Mouse (Mus musculus) left cerebral cortex, postnatal 25 days (tissue): Measurements from ENCODE around the gene Isg20. TPM values are rescaled to one million over a fixed set of nuclear protein-coding genes. Genes with fewer than 3 reads are reported as not detected.
A peak's percentile ranks its signal among the peaks of the same experiment; 100 is the strongest.

Source experiments
- DNase-seq, 2 experiments: peaks; one replicate each; pipeline ENCODE4 v3.0.0; 2022; ENCODE audit warnings: low spot score in 2 of 2, mixed read lengths in 1 of 2
- intact Hi-C: fragments of 180-260 bp; cut with DNase I; formaldehyde crosslinking; loops from one replicate; pipeline ENCODE4 v1.15.1; 2025
- total RNA-seq, 2 experiments: library from RNA; stranded (reverse); gene quantifications; 2 replicates each; pipeline ENCODE4 v1.2.3; 2021

The Isg20 gene
- total RNA-seq, 2 experiments from 2014 or later, result 0.44 to 1.4 TPM

DNA sequence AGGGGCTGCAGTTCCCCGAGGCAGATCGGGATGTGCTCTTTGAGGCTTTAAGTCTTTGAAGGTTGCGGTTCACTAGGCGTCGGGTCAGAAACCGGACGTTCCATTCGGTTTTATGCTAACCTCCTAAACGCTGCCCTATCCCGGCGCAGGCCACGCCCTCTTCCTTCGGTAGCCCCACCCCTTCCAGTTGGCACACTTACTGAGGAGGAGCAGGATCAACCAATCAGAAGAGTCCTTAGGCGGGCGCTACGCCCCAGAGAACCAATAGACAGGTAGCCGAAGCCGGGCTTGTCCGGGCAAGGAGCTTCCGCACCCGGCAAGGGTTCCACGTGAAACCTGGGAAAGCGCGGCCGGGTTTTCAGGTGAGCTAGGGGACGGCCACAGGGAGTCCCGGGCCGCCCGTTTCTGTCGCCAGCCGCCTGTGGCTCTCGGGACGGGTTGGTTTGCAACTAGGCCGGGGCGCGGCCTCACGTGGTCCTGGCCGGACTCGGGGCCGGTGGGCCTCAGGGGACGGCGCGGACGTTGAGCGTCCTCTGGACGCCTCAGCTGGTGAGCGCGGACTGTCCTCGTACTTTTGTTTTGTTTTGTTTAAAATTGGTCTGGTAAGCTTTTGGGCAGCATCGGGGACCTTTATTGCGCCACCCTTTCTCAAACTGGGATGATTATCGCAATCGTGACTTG is 17.4 kb upstream of the Isg20 start, which contains the start of gene Aen:
Aen (plus strand) TSS at position 202 of the 681 bp plus-strand sequence.
- intact Hi-C loops, result loop anchor here (10.0 kb wide), 1 partner anchor 459 kb away; no protein-coding TSS in a partner anchor
- DNase-seq, result peak; percentile 93 to 99

DNA sequence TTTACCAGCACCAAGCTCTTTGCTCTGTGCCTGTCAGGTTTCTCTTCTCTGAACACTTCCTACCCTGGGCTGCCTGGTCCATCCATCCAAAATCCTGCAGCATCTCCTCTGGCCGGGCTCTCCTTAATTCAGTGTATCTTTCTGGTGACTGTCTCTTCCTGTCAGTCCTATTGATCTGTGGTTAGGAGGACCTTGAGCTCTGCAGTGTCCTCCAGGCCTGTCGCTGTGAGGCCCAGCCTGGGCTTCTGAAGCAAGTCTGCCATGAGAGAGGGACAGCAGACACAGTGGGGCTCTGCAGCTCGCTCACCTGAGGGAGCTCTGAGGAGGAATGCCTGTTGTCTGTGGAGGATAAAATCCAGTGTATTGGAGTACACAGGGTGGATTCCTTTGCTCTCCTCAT is 15.7 kb upstream of the Isg20 start:
- no peak for DNase-seq
- intact Hi-C loops, result loop anchor here (10.0 kb wide), 1 partner anchor 457 kb away; no protein-coding TSS in a partner anchor

DNA sequence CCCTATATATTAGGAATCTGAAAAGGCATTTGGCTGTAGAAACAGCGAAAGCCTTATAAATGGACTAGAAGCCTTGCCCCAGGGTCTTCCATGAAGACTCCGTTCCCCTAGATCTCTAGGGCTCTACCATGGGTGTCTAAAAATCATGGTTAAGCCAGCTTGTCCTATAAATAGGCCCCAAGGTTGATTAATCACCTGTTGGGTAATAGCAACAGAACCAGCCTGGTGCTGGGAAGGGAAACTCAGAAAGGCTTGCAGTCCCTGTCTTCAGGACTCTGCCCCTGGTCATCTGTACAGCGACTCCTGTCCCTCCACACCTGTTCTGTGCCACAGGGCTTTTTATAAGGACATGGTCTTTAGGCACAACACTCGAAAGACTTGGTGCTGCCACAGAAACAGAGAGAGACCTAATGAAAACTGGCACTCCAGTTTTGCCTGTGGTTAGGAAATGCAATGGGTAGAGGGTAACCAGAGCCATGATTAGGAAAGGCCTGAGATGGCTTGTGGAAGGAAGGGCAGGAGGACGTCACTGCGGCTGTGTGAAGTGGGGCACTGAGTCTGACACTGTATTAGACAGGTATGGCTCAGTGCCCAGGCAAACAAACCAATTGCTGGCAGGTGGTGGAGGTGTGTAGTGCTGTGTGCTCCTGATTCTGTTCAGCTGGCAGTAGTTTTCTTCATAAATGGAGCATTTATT is 9.9 kb upstream of the Isg20 start:
- no peak for DNase-seq
- intact Hi-C loops, result no loop called here

DNA sequence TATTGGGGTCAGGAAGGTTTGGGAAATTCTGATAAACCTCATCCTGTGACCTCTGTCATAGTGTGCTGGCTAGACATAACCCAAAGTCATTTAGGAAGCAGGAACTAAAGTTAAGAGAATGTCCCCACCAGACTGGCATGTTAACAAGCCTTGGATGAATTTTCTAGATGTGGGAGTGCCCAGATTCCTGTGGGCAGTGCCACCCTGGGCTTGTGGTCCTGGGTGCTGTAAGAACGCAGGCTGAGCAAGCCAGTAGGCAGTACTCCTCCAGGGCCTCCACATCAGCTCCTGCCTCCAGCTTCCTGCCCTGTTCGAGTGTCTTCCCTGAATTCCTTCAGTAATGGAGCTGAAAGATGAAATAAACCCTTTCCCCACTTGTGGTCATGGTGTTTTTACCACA is 9.0 kb upstream of the Isg20 start:
- intact Hi-C loops, result no loop called here
- DNase-seq, result no peak

DNA sequence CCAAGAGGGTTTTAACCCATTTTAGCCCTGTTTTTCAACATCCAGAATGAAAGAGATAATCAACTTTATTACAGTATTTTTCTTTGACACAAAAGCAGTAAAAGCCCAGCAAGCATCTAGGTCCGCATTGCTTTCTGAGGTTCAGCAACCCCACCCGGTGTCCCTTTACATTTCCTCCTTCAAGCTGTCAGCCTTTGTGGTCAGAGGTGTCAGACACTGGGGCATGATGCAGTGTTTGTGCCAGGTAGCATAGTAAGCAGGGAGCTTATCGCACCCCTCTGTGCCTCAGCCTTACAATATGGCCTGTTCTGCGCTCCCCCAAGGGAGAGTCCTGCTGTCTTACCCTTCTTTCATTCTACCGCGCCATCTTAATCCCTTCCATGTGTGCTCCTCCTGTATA is 4.2 kb upstream of the Isg20 start:
- intact Hi-C loops, result no loop called here
- DNase-seq, result no peak

DNA sequence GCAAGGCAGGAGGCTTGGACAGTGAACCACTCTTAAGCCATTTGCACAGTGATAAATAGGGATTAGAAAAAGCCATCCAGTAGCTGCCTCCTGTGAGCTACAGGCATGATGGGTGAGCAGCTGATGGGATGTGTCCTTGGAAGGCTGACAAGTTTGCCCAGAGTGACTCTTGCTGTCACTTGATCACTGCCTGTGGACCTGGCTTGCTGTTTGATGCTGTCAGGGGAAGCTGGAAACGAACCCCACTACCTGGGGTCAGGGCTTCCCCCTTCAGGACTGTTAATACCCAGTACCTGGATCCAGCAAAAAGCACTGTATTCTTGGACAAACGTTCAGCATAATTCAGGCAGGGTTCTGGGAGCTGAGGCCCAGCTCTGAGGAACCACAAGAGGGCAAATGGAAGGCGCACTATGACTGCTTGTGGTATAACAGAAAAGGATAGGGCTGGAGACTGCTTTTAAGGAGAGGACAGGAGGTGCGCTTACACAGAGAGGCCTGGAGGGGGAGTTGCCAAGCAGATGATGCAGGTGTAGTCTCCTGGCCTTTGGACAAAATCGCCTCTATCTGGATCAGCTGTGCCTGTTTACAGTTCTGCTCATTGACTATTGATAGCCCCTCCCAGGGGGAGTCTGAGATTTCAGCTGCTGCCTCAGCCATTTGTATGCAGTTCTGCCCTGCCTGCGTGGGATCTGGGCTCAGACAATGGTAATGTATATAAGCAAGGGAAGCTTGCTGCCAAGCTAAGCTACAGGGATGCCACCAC is 2.7 kb upstream of the Isg20 start:
- intact Hi-C loops, result no loop called here
- DNase-seq, result no peak

DNA sequence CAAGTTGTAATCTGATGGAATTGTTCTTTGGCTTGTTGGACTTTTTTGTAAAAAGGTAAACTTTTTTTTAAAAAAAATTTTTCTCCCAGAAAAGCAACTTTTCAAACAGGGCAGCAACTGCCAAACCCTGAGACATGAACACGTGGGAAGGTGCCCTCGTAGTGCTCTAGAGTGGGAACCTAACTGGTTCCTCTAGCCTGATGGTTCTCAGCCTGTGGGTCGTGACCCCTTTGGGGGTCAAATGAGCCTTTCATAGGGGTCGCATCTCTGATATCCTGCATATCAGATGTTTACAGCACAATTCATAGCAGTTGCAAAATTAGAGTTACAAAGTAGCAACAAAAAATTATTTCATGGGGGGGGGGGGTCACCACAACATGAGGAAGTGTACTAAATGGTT is 2.0 kb upstream of the Isg20 start:
- DNase-seq, result no peak
- intact Hi-C loops, result no loop called here

DNA sequence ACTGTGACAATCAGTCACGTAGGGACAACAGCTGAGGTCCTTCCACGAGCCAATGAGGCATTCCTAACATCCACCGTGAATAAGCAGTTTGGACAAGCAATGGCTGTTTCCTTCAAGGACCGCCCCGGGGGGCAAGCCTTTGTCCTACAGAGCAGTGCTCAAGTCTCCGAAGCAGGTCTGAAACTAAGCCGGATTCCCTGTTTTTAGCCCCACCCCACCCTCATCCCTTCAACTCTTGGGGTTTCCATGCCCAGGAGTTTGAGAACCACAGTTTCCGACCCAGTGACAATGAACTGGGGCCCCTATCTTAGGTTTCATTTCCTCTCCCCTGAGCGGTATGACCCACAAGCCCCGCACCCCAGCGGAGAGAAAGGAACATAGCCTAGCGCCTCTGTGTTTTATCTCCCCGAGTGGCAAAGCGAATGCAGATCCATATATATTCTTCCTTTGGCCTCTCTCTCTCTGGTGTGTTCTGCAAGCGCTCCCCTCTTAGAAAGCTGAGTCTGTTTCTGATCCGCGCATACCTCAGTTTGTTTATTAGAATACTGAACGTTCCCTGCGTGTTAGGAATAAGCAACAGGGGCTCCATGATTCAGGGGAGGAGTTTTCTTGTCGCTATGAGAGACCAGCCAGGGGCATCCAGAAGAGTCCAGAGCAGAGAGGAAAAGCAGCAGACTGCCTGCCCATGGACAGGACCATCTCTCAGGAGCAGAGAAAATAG is 811 bp upstream of the Isg20 start:
- intact Hi-C loops, result no loop called here
- no peak for DNase-seq

DNA sequence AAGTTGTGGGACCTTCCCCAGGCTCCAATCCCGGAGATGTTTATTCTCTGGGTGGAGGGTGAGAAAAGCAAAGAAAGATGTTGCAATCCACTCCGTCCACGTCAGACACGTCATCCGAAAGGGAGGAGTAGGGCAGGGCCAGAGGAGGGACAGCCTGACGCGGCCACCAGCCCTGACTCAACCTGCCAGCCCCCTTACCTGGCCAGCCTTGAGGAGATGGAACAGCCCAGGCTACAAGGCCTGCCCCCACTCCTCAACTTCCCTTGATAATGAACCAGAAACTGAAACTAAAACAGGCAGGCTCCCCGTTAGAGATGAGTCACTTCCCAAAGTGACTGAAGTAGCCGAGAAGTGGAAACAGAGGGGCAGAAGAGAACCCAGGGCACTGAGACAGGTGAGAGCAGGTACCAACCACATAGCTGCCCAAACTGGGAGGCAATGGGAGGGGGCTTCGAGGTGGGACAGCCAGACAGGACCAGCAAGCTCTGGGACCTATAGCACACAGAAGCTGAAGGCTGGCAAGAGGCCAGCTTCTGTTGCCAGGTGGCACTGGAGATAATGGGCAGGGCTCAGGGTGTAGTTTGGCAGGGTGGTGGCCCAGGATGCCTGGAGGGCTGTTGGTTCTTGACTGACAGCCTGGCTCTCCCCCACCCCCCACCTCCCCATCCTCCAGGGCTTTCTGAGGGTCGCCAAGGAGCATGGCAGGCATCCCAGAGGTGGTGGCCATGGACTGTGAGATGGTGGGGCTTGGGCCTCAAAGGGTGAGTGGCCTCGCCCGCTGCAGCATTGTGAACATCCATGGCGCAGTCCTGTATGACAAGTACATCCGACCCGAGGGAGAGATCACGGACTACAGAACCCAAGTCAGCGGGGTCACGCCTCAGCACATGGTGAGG is 673 bp downstream of the Isg20 start:
- intact Hi-C loops, result no loop called here
- DNase-seq, result peak in 1 of 2 experiments; percentile 37

DNA sequence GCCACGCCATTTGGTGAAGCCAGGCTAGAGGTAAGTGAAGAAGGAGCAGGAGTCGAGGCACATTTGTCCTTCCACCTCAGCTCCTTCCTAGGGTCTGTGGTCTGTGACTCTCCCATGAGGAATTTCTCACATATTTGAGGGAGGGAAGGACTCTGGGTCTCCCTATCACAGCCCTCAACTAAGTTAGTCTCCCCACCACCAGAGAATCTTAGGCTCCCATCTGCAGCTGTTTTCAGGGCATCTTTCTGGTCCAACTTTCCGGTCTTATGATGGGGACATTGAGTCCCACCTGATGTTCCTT is 1.3 kb downstream of the Isg20 start:
- intact Hi-C loops, result no loop called here
- no peak for DNase-seq

DNA sequence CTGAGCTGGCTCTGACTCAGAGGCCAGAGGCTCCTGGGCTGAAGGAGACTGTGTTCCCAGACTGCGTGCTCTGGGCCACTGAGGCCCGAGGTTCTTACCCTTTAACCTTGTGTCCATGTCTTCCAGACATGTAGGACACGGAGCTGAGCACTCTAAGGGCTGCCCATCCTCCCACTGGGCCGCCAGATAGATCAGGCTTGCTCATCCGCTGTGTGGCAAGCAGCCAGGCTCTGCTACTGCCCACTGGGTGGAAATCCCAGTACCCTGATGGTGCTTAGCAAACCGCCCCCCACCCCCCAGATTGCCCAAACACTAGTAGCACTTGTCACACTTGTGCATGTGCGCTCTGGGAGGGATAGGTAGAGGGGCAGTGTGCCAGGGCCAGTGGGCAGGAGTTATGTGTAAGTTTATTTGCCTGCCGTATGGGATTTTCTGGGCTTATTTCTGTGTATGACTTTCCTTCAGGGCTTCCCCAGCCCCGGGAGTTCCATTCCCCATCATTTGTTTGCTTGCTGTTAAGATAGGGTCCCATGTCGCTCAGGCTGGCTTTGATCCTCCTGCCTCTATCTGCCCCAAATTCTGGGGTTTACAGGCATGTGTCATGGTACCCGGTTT is 1.8 kb downstream of the Isg20 start:
- intact Hi-C loops, result no loop called here
- DNase-seq, result no peak

DNA sequence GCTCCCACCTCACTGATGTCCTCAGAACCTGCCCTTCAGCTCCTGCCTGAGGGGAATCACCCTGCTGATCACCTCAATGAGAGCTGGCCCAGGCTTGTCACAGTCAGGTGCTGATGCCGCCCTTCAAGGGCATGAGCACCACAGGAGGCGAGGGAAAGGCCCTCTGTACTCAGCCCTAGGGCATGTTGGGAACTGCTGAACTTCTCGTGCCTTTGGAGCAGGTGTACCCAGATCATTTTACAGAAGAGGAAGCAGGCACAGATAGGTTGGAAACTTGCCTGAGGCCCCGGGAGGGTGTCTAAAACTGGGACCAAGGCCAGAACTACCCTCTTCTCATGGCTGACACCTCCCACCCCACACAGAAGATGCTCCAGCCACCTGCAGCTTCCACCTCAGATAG is 5.5 kb downstream of the Isg20 start:
- intact Hi-C loops, result no loop called here
- DNase-seq, result no peak

DNA sequence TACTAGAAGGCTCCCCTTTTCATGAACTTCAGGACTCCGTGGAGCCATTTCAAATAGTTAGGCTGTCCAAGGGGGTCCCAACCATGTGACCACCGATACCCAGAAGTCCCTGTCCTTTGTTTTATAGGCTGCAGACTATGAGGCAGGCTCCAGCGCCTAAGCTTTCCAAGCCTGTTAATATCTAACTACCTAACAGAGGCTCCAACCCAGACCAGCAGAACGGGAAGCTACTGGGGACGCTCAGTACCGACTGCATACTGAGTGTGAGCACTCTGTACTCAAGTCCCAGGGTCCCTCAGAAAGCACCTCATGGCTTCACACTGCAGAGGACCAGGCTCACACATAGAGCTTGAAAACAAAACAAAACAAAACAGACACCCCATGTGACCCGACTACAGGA is 9.3 kb downstream of the Isg20 start:
- no peak for DNase-seq
- intact Hi-C loops, result loop anchor here (5.0 to 10.0 kb wide), 2 partner anchors 305 to 432 kb away; no protein-coding TSS in a partner anchor

DNA sequence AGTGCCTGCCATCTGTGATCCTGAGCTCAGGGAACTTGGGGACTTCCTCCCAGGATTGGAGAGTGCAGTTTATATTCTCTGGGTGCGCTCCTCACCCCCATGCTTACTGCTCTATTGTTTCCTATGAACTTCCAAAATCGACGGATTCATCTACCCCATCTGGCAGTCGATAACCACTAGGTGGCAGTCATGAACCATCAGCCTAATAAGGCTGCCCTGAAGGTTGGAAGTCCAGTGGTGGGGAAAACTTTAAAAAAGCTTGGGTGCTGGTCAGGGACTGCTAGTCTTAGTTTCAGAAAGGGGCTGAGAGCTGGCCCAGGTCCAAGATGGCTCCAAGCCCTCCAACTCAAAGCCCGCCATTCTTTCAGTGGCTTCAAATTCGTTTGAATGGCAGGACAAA is 11.1 kb downstream of the Isg20 start:
- intact Hi-C loops, result loop anchor here (1.0 to 10.0 kb wide), 3 partner anchors 156 to 431 kb away; no protein-coding TSS in a partner anchor
- DNase-seq, result peak; percentile 61 to 71

DNA sequence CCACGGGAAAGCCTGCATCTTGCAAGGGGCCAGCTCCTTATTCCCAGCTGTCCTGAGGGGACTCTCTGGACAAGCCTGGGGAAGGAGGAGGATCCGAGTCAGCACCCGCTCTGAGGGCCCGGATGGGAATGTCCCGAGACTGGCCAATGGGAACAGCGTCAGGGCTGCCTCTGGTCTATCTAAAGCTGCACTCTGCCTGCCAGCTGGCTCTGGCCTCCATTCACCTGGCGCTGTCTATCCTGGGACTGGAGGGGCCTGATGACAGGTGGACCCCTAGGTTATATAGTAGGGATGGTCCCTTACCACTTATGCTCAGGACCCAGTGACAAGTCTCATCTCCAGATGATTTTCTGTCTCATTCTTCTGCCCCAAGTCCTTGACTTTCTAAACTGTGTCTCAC is 11.6 kb downstream of the Isg20 start:
- intact Hi-C loops, result loop anchor here (1.0 to 10.0 kb wide), 3 partner anchors 156 to 430 kb away; no protein-coding TSS in a partner anchor
- DNase-seq, result no peak

DNA sequence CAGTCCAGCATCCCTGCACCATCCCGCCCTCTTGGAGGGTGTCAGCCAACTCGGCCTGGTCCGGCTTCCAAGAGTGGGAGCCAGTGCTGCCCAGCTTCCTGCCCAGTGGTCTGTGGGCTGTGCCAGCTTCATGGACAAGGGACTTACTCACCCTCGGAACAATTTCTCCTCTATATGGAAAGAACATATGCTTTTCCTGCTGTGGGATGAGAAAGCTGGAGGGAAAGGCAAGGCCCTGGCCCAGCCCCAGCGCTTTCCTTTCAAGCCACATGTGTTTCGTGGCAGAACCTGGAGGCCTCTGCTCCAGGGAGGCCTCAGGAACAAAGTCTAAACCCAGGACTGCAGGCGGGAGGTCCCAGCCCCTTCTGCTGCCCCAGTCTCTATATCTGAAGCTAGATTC is 12.5 kb downstream of the Isg20 start:
- intact Hi-C loops, result loop anchor here (10.0 kb wide), 1 partner anchor 429 kb away; no protein-coding TSS in a partner anchor
- no peak for DNase-seq

DNA sequence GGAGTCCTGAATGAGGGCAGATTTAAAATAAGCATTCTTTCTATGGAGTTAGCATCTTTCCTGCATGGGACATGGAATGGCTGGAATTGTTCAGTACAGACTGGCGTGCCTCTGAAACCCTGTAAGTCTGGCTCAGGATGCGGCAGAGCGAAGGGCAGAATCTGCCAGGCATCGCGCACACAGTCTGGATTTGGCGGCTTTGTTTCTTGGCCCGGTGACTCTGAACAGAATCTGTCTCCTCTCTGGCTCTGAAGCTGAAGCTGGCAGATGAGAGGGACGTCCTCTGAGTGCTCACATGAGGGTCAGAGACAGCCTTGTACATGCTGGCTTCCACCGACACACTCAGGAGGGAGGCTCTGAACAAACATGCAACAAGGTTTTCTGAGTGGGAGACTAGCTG is 12.9 kb downstream of the Isg20 start:
- no peak for DNase-seq
- intact Hi-C loops, result loop anchor here (10.0 kb wide), 1 partner anchor 429 kb away; no protein-coding TSS in a partner anchor

DNA sequence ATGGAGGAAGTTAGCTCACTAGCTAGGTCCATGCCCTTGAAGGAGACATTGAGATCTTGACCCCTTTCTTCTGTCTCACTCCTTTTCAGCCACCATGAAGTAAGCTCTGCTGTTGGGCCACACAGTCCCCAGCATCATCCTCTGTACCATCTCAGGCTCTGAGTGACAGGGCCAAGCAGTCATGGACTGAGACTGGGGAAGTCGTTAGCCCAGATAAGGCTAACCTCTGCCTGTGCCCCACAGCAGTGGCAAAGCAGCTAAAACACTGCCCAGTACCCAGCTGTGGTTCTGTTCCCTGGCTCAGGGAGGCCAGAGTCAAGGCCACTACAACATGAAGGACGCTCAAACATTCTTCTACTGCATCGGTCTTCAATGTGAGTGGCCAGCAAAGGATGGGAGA is 14.0 kb downstream of the Isg20 start:
- intact Hi-C loops, result loop anchor here (10.0 kb wide), 1 partner anchor 428 kb away; no protein-coding TSS in a partner anchor
- no peak for DNase-seq
